16 mouse cellular contexts compared by ENCODE assay signal in genomic region chr1:82261638-82262037, GRCm38 (mm10). TPM values are rescaled to one million over a fixed set of nuclear protein-coding genes. Genes with fewer than 3 reads are reported as not detected.
DNase-seq lines count a peak whose midpoint lies in the region; ATAC-seq and TF ChIP-seq lines count a peak whose summit lies in the region.
"Had no signal": no experiment of that assay in that cellular context is flagged by ENCODE, and none has a peak within 500 bp of the region (broad histone marks: within the 10 kb centered on the region; RNA-seq: fewer than 3 reads in every experiment).

No protein-coding gene starts in this region.

- H3K79me2 ChIP-seq in heart, adult 2 months (replicated peaks; ENCODE audit: control insufficient read depth, insufficient read depth, low read length): peaks cover 3% of the 10 kb centered on the region

- H3K4me3 ChIP-seq in heart, adult 2 months: no peak overlapping the region
- H3K4me3 ChIP-seq in heart, embryonic 12.5 days: no peak overlapping the region
- H3K4me3 ChIP-seq in midbrain, embryonic 11.5 days (ENCODE audit: low read depth, low read length): no peak overlapping the region
- H3K4me3 ChIP-seq in midbrain, postnatal 0 days (ENCODE audit: low read depth, low read length): no peak overlapping the region
- no peak overlapping the region for H3K4me3 ChIP-seq in forebrain, embryonic 15.5 days
- H3K4me3 ChIP-seq: embryonic facial prominence, embryonic 12.5 days; heart, embryonic 13.5 days; hindbrain, embryonic 15.5 days had no signal

- no peaks in the 10 kb centered on the region for H3K9me3 ChIP-seq in heart, embryonic 12.5 days (replicated peaks)
- H3K9me3 ChIP-seq in midbrain, embryonic 11.5 days (ENCODE audit: control insufficient read depth, low read length): no peaks in the 10 kb centered on the region
- H3K9me3 ChIP-seq in midbrain, postnatal 0 days (ENCODE audit: low read length): no peaks in the 10 kb centered on the region
- no peaks in the 10 kb centered on the region for H3K9me3 ChIP-seq in forebrain, embryonic 15.5 days
- H3K9me3 ChIP-seq: embryonic facial prominence, embryonic 12.5 days; heart, embryonic 13.5 days; hindbrain, embryonic 15.5 days had no signal

- intact Hi-C loops in heart, adult 2 months (cut with DNase I): no loop called here

- H3K27ac ChIP-seq in heart, adult 2 months: peak overlapping the region; percentile 70
- no peak overlapping the region for H3K27ac ChIP-seq in heart, embryonic 12.5 days (ENCODE audit: poor library complexity, severe bottlenecking)
- H3K27ac ChIP-seq in midbrain, embryonic 11.5 days (ENCODE audit: low read depth, low read length): no peak overlapping the region
- H3K27ac ChIP-seq in midbrain, postnatal 0 days (ENCODE audit: low read depth, low read length): no peak overlapping the region
- H3K27ac ChIP-seq in forebrain, embryonic 15.5 days (replicated peaks): peak overlapping the region; percentile 42; the same call in 1 of the 2 replicates
- H3K27ac ChIP-seq: embryonic facial prominence, embryonic 12.5 days; heart, embryonic 13.5 days; hindbrain, embryonic 15.5 days had no signal

- H3K9ac ChIP-seq in heart, adult 2 months (ENCODE audit: low read depth, low read length): no peak overlapping the region
- no peak overlapping the region for H3K9ac ChIP-seq in heart, embryonic 12.5 days
- no peak overlapping the region for H3K9ac ChIP-seq in midbrain, embryonic 11.5 days (ENCODE audit: low read length)
- no peak overlapping the region for H3K9ac ChIP-seq in midbrain, postnatal 0 days (replicated peaks; ENCODE audit: low read length, poor library complexity, severe bottlenecking)
- no peak overlapping the region for H3K9ac ChIP-seq in forebrain, embryonic 15.5 days (replicated peaks)
- H3K9ac ChIP-seq: embryonic facial prominence, embryonic 12.5 days; heart, embryonic 13.5 days; hindbrain, embryonic 15.5 days had no signal

- H3K27me3 ChIP-seq in heart, adult 2 months (ENCODE audit: control insufficient read depth, insufficient read depth, low read length): no peaks in the 10 kb centered on the region
- H3K27me3 ChIP-seq in heart, embryonic 12.5 days (replicated peaks): no peaks in the 10 kb centered on the region
- H3K27me3 ChIP-seq in midbrain, embryonic 11.5 days (ENCODE audit: control insufficient read depth, insufficient read depth, low read length): no peaks in the 10 kb centered on the region
- H3K27me3 ChIP-seq in midbrain, postnatal 0 days (ENCODE audit: insufficient read depth, low read length): no peaks in the 10 kb centered on the region
- no peaks in the 10 kb centered on the region for H3K27me3 ChIP-seq in forebrain, embryonic 15.5 days
- H3K27me3 ChIP-seq: embryonic facial prominence, embryonic 12.5 days; heart, embryonic 13.5 days; hindbrain, embryonic 15.5 days had no signal

- 56% methylated on average over 5 of the region's 5 CpGs for WGBS in heart, adult 2 months
- WGBS in heart, embryonic 12.5 days: 68% methylated on average over 5 of the region's 5 CpGs
- 90% methylated on average over 5 of the region's 5 CpGs for WGBS in midbrain, embryonic 11.5 days
- WGBS in midbrain, postnatal 0 days: 79% methylated on average over 5 of the region's 5 CpGs
- 66% methylated on average over 5 of the region's 5 CpGs for WGBS in forebrain, embryonic 15.5 days

- peaks cover 2% of the 10 kb centered on the region for H3K4me1 ChIP-seq in heart, adult 2 months (ENCODE audit: control insufficient read depth, insufficient read depth, low read length)
- H3K4me1 ChIP-seq in heart, embryonic 12.5 days (replicated peaks): peaks cover 28% of the 10 kb centered on the region
- H3K4me1 ChIP-seq in midbrain, embryonic 11.5 days (ENCODE audit: control insufficient read depth, insufficient read depth, low read length): no peaks in the 10 kb centered on the region
- H3K4me1 ChIP-seq in midbrain, postnatal 0 days (ENCODE audit: insufficient read depth, low read length): no peaks in the 10 kb centered on the region
- peaks cover 35% of the 10 kb centered on the region for H3K4me1 ChIP-seq in forebrain, embryonic 15.5 days

- no peak for TF ChIP-seq POLR2A in heart, adult 2 months (IDR thresholded peaks at IDR 0.05; ENCODE audit: insufficient read depth, low read depth, low read length)

- ATAC-seq in heart, embryonic 12.5 days (ENCODE audit: insufficient number of reproducible peaks, low FRiP score): no peak
- no peak for ATAC-seq in midbrain, embryonic 11.5 days (ENCODE audit: low FRiP score)
- no peak for ATAC-seq in midbrain, postnatal 0 days (ENCODE audit: low FRiP score)
- ATAC-seq in forebrain, embryonic 15.5 days (replicated peaks): peak; percentile 61
- ATAC-seq: intestine, embryonic 16.5 days had no signal

- TF ChIP-seq EP300 in heart, adult 2 months (IDR thresholded peaks at IDR 0.05; ENCODE audit: insufficient read depth, low read depth, low read length): no peak

- H3K36me3 ChIP-seq in heart, adult 2 months (ENCODE audit: control insufficient read depth, insufficient read depth, low read length): peaks cover 26% of the 10 kb centered on the region
- H3K36me3 ChIP-seq in heart, embryonic 12.5 days: peaks cover 5% of the 10 kb centered on the region; the same call in 1 of the 2 replicates
- H3K36me3 ChIP-seq in midbrain, embryonic 11.5 days (ENCODE audit: control insufficient read depth, insufficient read depth, low read length): no peaks in the 10 kb centered on the region
- no peaks in the 10 kb centered on the region for H3K36me3 ChIP-seq in midbrain, postnatal 0 days (ENCODE audit: insufficient read depth, low read length)
- no peaks in the 10 kb centered on the region for H3K36me3 ChIP-seq in forebrain, embryonic 15.5 days
- H3K36me3 ChIP-seq: embryonic facial prominence, embryonic 12.5 days; heart, embryonic 13.5 days; hindbrain, embryonic 15.5 days had no signal

- no peak for DNase-seq in heart, adult 2 months
- DNase-seq in midbrain, embryonic 11.5 days (ENCODE audit: low spot score, missing footprints): peak; percentile 67
- no peak for DNase-seq in midbrain, postnatal 0 days (ENCODE audit: low spot score)
- DNase-seq in right cerebral cortex, postnatal 36 days (ENCODE audit: low spot score in 2 of 2): no peak
- DNase-seq: adrenal gland, adult 8-10 months; gastrocnemius, postnatal 10 days; heart, postnatal 36 days had no signal

- TF ChIP-seq CTCF in heart, adult 2 months (IDR thresholded peaks at IDR 0.05): no peak
- TF ChIP-seq CTCF in midbrain, postnatal 0 days (IDR thresholded peaks at IDR 0.05): no peak

- no peak overlapping the region for H3K4me2 ChIP-seq in heart, embryonic 12.5 days
- no peak overlapping the region for H3K4me2 ChIP-seq in midbrain, embryonic 11.5 days
- no peak overlapping the region for H3K4me2 ChIP-seq in midbrain, postnatal 0 days (ENCODE audit: low read depth, low read length, poor library complexity, severe bottlenecking)
- no peak overlapping the region for H3K4me2 ChIP-seq in forebrain, embryonic 15.5 days (replicated peaks)
- H3K4me2 ChIP-seq: embryonic facial prominence, embryonic 12.5 days; heart, embryonic 13.5 days; hindbrain, embryonic 15.5 days had no signal

RNA-seq across cellular contexts. Expression of gene Gm9747, which starts 28.7 kb away (rescaled TPM):
- total RNA-seq in heart, adult 2 months (2021): not detected
- polyA plus RNA-seq in heart, adult 2 months (2012; rRNA removed): 0.04 TPM in 1 of 2 replicates, not detected in the other
- 40.0 and 42.3 TPM in 2 replicates for polyA plus RNA-seq in heart, embryonic 12.5 days (2016; fragmentation: Nextera tagmentation; extraction: Ambion mirVana)
- polyA plus RNA-seq in midbrain, embryonic 11.5 days (2014; fragmentation: Nextera tagmentation; extraction: Ambion mirVana): 22.6 and 23.7 TPM in 2 replicates
- total RNA-seq in midbrain, postnatal 0 days (2014; rRNA removed): not detected in 2 replicates
- polyA plus RNA-seq in midbrain, postnatal 0 days (2015; fragmentation: Nextera tagmentation; extraction: Ambion mirVana): 16.3 and 16.8 TPM in 2 replicates
- 27.4 and 30.3 TPM in 2 replicates for polyA plus RNA-seq in forebrain, embryonic 15.5 days (2015; fragmentation: Nextera tagmentation; extraction: Ambion mirVana)
- total RNA-seq: adrenal gland, adult 8-10 months; adrenal gland, postnatal 4 days; gastrocnemius, postnatal 10 days; heart, adult 8-10 months; heart, postnatal 36 days had no signal
- polyA plus RNA-seq: cortical plate, adult 2 months had no signal

RNA-seq across cellular contexts. Expression of gene Irs1, which starts 29.6 kb away (rescaled TPM):
- total RNA-seq in heart, adult 2 months (2021): 10 to 100 TPM; 39.9 to 50.0 TPM
- polyA plus RNA-seq in heart, adult 2 months (2012; rRNA removed): 10.5 and 15.4 TPM in 2 replicates
- 17.5 and 18.7 TPM in 2 replicates for polyA plus RNA-seq in heart, embryonic 12.5 days (2016; fragmentation: Nextera tagmentation; extraction: Ambion mirVana)
- polyA plus RNA-seq in midbrain, embryonic 11.5 days (2014; fragmentation: Nextera tagmentation; extraction: Ambion mirVana): 5.3 and 5.9 TPM in 2 replicates
- total RNA-seq in midbrain, postnatal 0 days (2014; rRNA removed): 56.9 and 61.2 TPM in 2 replicates
- 4.7 and 5.0 TPM in 2 replicates for polyA plus RNA-seq in midbrain, postnatal 0 days (2015; fragmentation: Nextera tagmentation; extraction: Ambion mirVana)
- polyA plus RNA-seq in forebrain, embryonic 15.5 days (2015; fragmentation: Nextera tagmentation; extraction: Ambion mirVana): 9.1 and 10.4 TPM in 2 replicates

RNA-seq across cellular contexts. Expression of gene Rhbdd1, which starts 54.6 kb away (rescaled TPM):
- total RNA-seq in heart, adult 2 months (2021): 10 to 100 TPM; 11.2 to 11.3 TPM
- 10.7 and 14.0 TPM in 2 replicates for polyA plus RNA-seq in heart, adult 2 months (2012; rRNA removed)
- polyA plus RNA-seq in heart, embryonic 12.5 days (2016; fragmentation: Nextera tagmentation; extraction: Ambion mirVana): 11.5 and 11.9 TPM in 2 replicates
- polyA plus RNA-seq in midbrain, embryonic 11.5 days (2014; fragmentation: Nextera tagmentation; extraction: Ambion mirVana): 7.2 and 7.7 TPM in 2 replicates
- 3.6 and 6.9 TPM in 2 replicates for total RNA-seq in midbrain, postnatal 0 days (2014; rRNA removed)
- polyA plus RNA-seq in midbrain, postnatal 0 days (2015; fragmentation: Nextera tagmentation; extraction: Ambion mirVana): 2.3 and 2.8 TPM in 2 replicates
- polyA plus RNA-seq in forebrain, embryonic 15.5 days (2015; fragmentation: Nextera tagmentation; extraction: Ambion mirVana): 5.0 TPM in 2 replicates

Comparison
In these comparisons a context has a peak if more than half of its experiments do, and no peak if none do; other contexts are left out.
1. H3K27ac ChIP-seq: peak in heart, adult 2 months (single experiment) and forebrain, embryonic 15.5 days (single experiment); none in heart, embryonic 12.5 days (single experiment), midbrain, embryonic 11.5 days (single experiment) and midbrain, postnatal 0 days (single experiment).
2. RNA of gene Gm9747, which starts 28.7 kb away (polyA plus RNA-seq): 40.0 to 42.3 TPM in heart, embryonic 12.5 days, 27.4 to 30.3 TPM in forebrain, embryonic 15.5 days, 22.6 to 23.7 TPM in midbrain, embryonic 11.5 days and 16.3 to 16.8 TPM in midbrain, postnatal 0 days; 0.04 TPM in heart, adult 2 months; every median in the first group is over 10 times any median in the second.